Mouse (Mus musculus) c-Kit-positive CD71-positive TER-119-positive erythroid progenitor cells, embryonic 14.5 days (primary cell): ENCODE results near the gene Ctsh.
A peak's percentile ranks its signal among the peaks of the same experiment; 100 is the strongest.

ENCODE experiments used
- DNase-seq: peaks from one replicate; pipeline ENCODE4 v3.0.0-alpha.2; 2013; ENCODE audit warnings: low spot score

The Ctsh gene

GRCm38 (mm10) chr9:90113151-90113550 is 59.2 kb downstream of the Ctsh start:
- no peak for DNase-seq

- peak; percentile 85 for DNase-seq
These were observed 60.0 kb downstream of the Ctsh start for GRCm38 (mm10) chr9:90113651-90114566.

- DNase-seq = peak; percentile 89
These were observed 60.8 kb downstream of the Ctsh start, which contains the start of gene Morf4l1 for GRCm38 (mm10) chr9:90114567-90115307. Gene Morf4l1, minus strand, starts transcription at chr9:90114774.

GRCm38 (mm10) chr9:90115308-90115700 is 61.4 kb downstream of the Ctsh start:
- DNase-seq = no peak

- DNase-seq = no peak
These were observed 63.3 kb downstream of the Ctsh start for GRCm38 (mm10) chr9:90117234-90117633.

- no peak for DNase-seq
These were observed 68.3 kb downstream of the Ctsh start for GRCm38 (mm10) chr9:90122246-90122740.

GRCm38 (mm10) chr9:90124156-90124872 is 70.4 kb downstream of the Ctsh start:
- no peak for DNase-seq

GRCm38 (mm10) chr9:90124873-90125245 is 70.9 kb downstream of the Ctsh start:
- DNase-seq = no peak
